Comparison of ENCODE assay signal across 13 mouse cellular contexts in genomic region chr2:5632355-5632684, GRCm38 (mm10).
"Had no signal": no experiment of that assay in that cellular context is flagged by ENCODE, and none has a peak within 500 bp of the region (broad histone marks: within the 10 kb centered on the region; RNA-seq: fewer than 3 reads in every experiment).

No protein-coding gene starts in this region.

- DNase-seq: left cerebral cortex, postnatal 4 days; lung, adult 2 months; lung, postnatal 36 days; right cerebral cortex, adult 18-20 months; right cerebral cortex, postnatal 25 days; thymus, postnatal 4 days had no signal

- H3K4me3 ChIP-seq: layer of hippocampus, adult 2 months; limb, embryonic 13.5 days; midbrain, embryonic 13.5 days; neural tube, embryonic 15.5 days had no signal

- H3K27me3 ChIP-seq: limb, embryonic 13.5 days; midbrain, embryonic 13.5 days; neural tube, embryonic 15.5 days had no signal

- H3K27ac ChIP-seq: limb, embryonic 13.5 days; liver, embryonic 14.5 days; midbrain, embryonic 13.5 days; neural tube, embryonic 15.5 days; stomach, postnatal 0 days had no signal

- ATAC-seq: lung, postnatal 0 days; midbrain, embryonic 13.5 days had no signal

- H3K36me3 ChIP-seq: limb, embryonic 13.5 days; midbrain, embryonic 13.5 days; neural tube, embryonic 15.5 days had no signal

- H3K9me3 ChIP-seq: limb, embryonic 13.5 days; midbrain, embryonic 13.5 days; neural tube, embryonic 15.5 days had no signal

- H3K9ac ChIP-seq: limb, embryonic 13.5 days; liver, embryonic 14.5 days; midbrain, embryonic 13.5 days; neural tube, embryonic 15.5 days had no signal

- H3K4me2 ChIP-seq: limb, embryonic 13.5 days; midbrain, embryonic 13.5 days; neural tube, embryonic 15.5 days had no signal

- H3K4me1 ChIP-seq: midbrain, embryonic 13.5 days had no signal
